Mouse (Mus musculus) heart, postnatal 0 days (tissue): ENCODE data around the gene Nubpl.

Experiments used
- CTCF ChIP-seq: IDR thresholded peaks from 2 replicates; pipeline ENCODE4 v1.5.1; 2016; ENCODE audit warnings: antibody characterized with exemption, control low read depth, low read depth
- EP300 ChIP-seq: IDR thresholded peaks from 2 replicates; pipeline ENCODE4 v1.6.1; 2016; ENCODE audit warnings: antibody characterized with exemption, low read depth

GRCm38 (mm10) chr12:52318426-52318825 lies 220.9 kb downstream of the Nubpl start:
- TF ChIP-seq CTCF = no peak
- TF ChIP-seq EP300 = no peak
